Mouse (Mus musculus): ENCODE measurements around the gene Slx1b.

- TF ChIP-seq CTCF (IDR thresholded peaks at IDR 0.05; ENCODE audit: extremely low read depth, insufficient read depth, insufficient read length, insufficient replicate concordance), result no peak
- no peak for TF ChIP-seq POLR2A (IDR thresholded peaks at IDR 0.05; ENCODE audit: low read depth, low read length)
Measured at GRCm38 (mm10) chr7:126653991-126654390, 41.6 kb downstream of the Slx1b start.
